Mouse (Mus musculus) liver, embryonic 13.5 days (tissue): ENCODE data around the gene Tns4. TPM values are rescaled to one million over a fixed set of nuclear protein-coding genes. Genes with fewer than 3 reads are reported as not detected.

Experiments
- ATAC-seq: fragments of 200-750 bp; cut with Nextera tagmentation; 2 replicates; pipeline ENCODE4 v1.8.0; 2017; ENCODE audit warnings: low read depth, mild to moderate bottlenecking, moderate number of reproducible peaks, moderate library complexity
- DNase-seq: peaks from one replicate; pipeline ENCODE4 v3.0.0; 2022
- H3K27ac ChIP-seq: fragments of 300-500 bp; sonication (generic); 2 replicates; pipeline ENCODE4 v1.5.1; 2015; ENCODE audit warnings: moderate library complexity, mild to moderate bottlenecking, inconsistent platforms
- H3K27me3 ChIP-seq: fragments of 300-500 bp; sonication (generic); 2 replicates; pipeline ENCODE4 v1.6.1; 2015; ENCODE audit warnings: mild to moderate bottlenecking, inconsistent platforms
- H3K36me3 ChIP-seq: fragments of 300-500 bp; sonication (generic); 2 replicates; pipeline ENCODE4 v1.6.1; 2015; ENCODE audit warnings: mild to moderate bottlenecking, inconsistent platforms
- H3K4me1 ChIP-seq: fragments of 300-500 bp; sonication (generic); replicated peaks from 2 replicates; pipeline ENCODE4 v1.6.1; 2015; ENCODE audit warnings: inconsistent platforms
- H3K4me2 ChIP-seq: fragments of 300-500 bp; sonication (generic); 2 replicates; pipeline ENCODE4 v1.6.1; 2015; ENCODE audit warnings: inconsistent platforms, mild to moderate bottlenecking, moderate library complexity
- H3K4me3 ChIP-seq: fragments of 300-500 bp; sonication (generic); replicated peaks from 2 replicates; pipeline ENCODE4 v1.5.1; 2015; ENCODE audit warnings: mild to moderate bottlenecking, inconsistent platforms
- H3K9ac ChIP-seq: fragments of 300-500 bp; sonication (generic); 2 replicates; pipeline ENCODE4 v1.6.1; 2015; ENCODE audit warnings: mild to moderate bottlenecking, inconsistent platforms
- H3K9me3 ChIP-seq: fragments of 300-500 bp; sonication (generic); replicated peaks from 2 replicates; pipeline ENCODE4 v1.6.1; 2016; ENCODE audit warnings: inconsistent platforms
- WGBS: fragments of 180-500 bp; shearing (Covaris S2); methylation state at CpG from one replicate; pipeline ENCODE4 v1.1.7; 2015; ENCODE audit not compliant: insufficient replicate concordance; 5-methylcytosine and 5-hydroxymethylcytosine counted together
- polyA plus RNA-seq: library from polyadenylated mRNA; unstranded; fragments of >200 nt; fragmentation: Nextera tagmentation; extraction: Ambion mirVana; gene quantifications from 2 replicates; pipeline ENCODE4 v1.2.1, GENCODE M21; 2015

The Tns4 gene
- polyA plus RNA-seq, 1 experiment from 2014 or later = 0.32 TPM

DNA sequence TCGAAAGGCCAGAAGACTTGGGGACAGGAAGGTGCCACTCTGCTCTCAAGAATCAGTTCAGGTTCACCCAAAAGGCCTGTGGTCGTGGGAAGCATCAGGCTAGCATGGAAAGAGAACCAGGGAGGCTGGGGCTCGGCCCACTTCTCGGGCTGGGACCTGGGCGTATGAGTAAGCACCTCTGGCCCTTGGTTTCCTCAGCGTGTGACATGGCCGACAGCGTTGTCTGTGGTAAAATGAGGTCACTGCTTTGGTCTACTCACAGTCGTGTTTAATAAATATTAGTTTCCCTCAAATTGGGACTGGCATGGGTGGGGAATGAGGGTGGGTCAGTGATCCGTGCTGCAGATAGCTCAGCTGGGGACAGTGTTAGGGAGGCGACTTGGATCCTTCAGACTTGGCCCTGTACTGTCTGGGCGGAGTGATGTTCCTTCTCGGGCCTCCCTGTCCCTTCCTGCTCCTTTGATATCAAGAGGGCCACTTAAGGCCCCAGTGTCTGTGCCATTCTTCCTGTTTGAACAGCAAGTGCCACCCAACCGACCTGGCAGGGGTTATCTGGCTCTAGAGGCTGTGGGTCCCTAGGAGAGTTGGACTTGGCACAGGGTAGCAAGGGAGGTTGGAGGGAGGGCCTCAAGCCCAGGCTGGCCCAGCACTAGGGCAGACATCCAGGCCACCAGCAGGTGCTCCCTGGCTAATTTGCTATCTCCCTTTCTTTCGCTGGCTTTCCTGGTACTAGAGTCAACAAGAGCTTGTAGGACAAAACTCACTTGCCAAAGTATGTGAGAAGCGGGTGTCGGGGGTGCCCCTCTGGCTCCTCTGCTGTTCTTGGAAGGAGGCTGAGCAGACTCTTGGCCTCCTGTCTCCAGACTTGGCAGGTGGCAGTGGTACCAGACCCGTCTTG lies 38.9 kb upstream of the Tns4 start:
- no peak overlapping the region for H3K4me3 ChIP-seq
- no peak for DNase-seq
- peaks cover 8% of the 10 kb centered on the region for H3K27me3 ChIP-seq
- H3K36me3 ChIP-seq = no peaks in the 10 kb centered on the region
- H3K4me2 ChIP-seq = no peak overlapping the region
- H3K4me1 ChIP-seq = peaks cover 43% of the 10 kb centered on the region
- H3K9ac ChIP-seq = no peak overlapping the region
- H3K27ac ChIP-seq = peak overlapping the region; percentile 41
- WGBS = 48% methylated on average over 18 of the region's 18 CpGs
- H3K9me3 ChIP-seq = no peaks in the 10 kb centered on the region
- no peak for ATAC-seq

GRCm38 (mm10) chr11:99126482-99127253 lies 37.6 kb upstream of the Tns4 start:
- H3K4me2 ChIP-seq = no peak overlapping the region
- peaks cover 1% of the 10 kb centered on the region; the same call in 1 of the 2 replicates for H3K27me3 ChIP-seq
- no peaks in the 10 kb centered on the region for H3K36me3 ChIP-seq
- peaks cover 35% of the 10 kb centered on the region for H3K4me1 ChIP-seq
- no peak overlapping the region for H3K9ac ChIP-seq
- ATAC-seq = peak; percentile 50; the same call in 1 of the 2 replicates
- H3K27ac ChIP-seq = peak overlapping the region; percentile 41
- DNase-seq = no peak
- no peaks in the 10 kb centered on the region for H3K9me3 ChIP-seq
- 8% methylated on average over 5 of the region's 5 CpGs for WGBS
- H3K4me3 ChIP-seq = no peak overlapping the region

- Histone ChIP-seq H3K4me1 (peaks cover 29% of the 10 kb centered on the region), H3K27ac (no peak overlapping the region), H3K27me3 (no peaks in the 10 kb centered on the region), H3K9me3 (no peaks in the 10 kb centered on the region), H3K4me3 (no peak overlapping the region), H3K4me2 (no peak overlapping the region), H3K9ac (no peak overlapping the region), H3K36me3 (no peaks in the 10 kb centered on the region)
- ATAC-seq = no peak
- WGBS = 51% methylated on average over 10 of the region's 10 CpGs
- no peak for DNase-seq
These were observed 35.5 kb upstream of the Tns4 start for GRCm38 (mm10) chr11:99124635-99125029.

DNA sequence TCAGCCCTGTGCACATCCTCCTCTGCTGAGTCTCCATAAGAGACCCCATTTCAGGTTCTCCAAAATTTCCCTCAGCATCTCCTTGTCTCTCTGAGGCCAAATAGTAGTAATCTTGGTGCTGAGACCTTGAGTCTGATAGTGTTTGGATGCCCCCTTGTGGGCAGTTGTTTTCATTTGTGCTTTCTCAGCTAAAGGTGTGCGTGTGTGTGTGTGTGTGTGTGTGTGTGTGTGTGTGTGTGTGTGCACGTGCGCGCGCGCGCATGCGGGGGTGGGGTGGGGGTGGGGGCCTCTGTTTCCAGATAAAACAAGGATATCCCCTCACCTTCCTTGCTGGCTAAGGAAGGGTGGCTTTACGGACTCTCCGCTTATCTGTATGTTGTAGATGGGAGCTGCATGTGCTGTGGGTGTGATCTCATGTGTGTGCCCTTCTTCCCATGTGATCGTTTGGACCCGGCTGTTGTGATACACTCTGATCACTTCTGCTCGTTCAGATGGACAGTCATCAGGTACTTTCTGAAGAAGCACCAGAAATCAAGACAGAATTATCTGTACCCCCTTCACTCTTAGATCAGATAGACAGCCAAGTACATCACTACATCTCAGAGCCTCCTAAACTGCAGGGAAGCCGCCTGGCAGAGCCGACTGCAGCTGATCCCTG lies 35.0 kb upstream of the Tns4 start:
- Histone ChIP-seq H3K36me3 (no peaks in the 10 kb centered on the region), H3K9me3 (no peaks in the 10 kb centered on the region), H3K4me2 (no peak overlapping the region), H3K4me3 (no peak overlapping the region), H3K27ac (no peak overlapping the region), H3K4me1 (peaks cover 29% of the 10 kb centered on the region), H3K27me3 (no peaks in the 10 kb centered on the region), H3K9ac (no peak overlapping the region)
- DNase-seq (no peak), ATAC-seq (no peak)
- 22% methylated on average over 15 of the region's 15 CpGs for WGBS

- Histone ChIP-seq H3K9ac (no peak overlapping the region), H3K9me3 (no peaks in the 10 kb centered on the region), H3K4me3 (no peak overlapping the region), H3K4me2 (no peak overlapping the region), H3K36me3 (no peaks in the 10 kb centered on the region), H3K4me1 (peaks cover 21% of the 10 kb centered on the region), H3K27me3 (no peaks in the 10 kb centered on the region), H3K27ac (no peak overlapping the region)
- WGBS = 70% methylated on average over 3 of the region's 3 CpGs
- DNase-seq (no peak), ATAC-seq (no peak)
These were observed 33.6 kb upstream of the Tns4 start for GRCm38 (mm10) chr11:99122703-99123102.

- H3K36me3 ChIP-seq = no peaks in the 10 kb centered on the region
- H3K27me3 ChIP-seq = no peaks in the 10 kb centered on the region
- no peak overlapping the region for H3K4me2 ChIP-seq
- H3K27ac ChIP-seq = no peak overlapping the region
- DNase-seq (no peak), ATAC-seq (no peak)
- H3K9ac ChIP-seq = no peak overlapping the region
- peaks cover 10% of the 10 kb centered on the region for H3K4me1 ChIP-seq
- no peaks in the 10 kb centered on the region for H3K9me3 ChIP-seq
- H3K4me3 ChIP-seq = no peak overlapping the region
- WGBS = 72% methylated on average over 14 of the region's 14 CpGs
These were observed 32.1 kb upstream of the Tns4 start for GRCm38 (mm10) chr11:99121218-99121631.

DNA sequence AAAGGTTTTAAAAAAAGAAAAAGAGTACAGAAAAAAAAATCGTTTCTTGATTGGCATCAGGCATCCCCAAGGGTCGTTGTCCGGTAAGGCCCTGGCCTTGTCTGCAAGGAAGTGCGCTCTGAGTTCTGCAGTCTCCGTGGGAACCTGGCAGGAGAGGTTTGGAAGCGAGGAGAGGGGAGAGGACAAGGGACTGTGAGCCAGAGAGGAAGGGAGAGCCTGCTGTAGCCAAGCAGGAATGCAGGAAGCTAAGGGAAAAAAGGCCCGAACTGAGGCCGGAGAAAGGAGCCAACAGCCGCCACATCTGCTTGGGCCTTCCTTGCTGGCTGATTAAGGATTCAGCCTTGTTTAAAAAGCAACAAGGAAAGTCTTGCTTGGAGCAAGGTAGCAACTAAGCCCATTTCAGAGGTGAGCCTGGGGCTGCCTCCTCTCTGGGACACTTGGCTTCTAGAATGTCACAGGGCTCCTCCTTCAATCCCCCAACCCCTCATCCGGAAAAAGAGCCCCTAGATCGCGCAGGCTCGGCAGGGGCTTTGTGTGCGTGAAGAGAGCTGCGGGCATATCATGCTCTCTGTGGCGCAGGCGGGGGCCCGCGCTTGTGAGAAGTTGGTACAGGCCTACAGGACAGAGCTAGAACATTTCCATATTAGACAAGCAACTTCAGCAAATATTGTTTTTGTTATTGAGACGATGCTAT lies 31.6 kb upstream of the Tns4 start:
- H3K9ac ChIP-seq = no peak overlapping the region
- no peaks in the 10 kb centered on the region for H3K27me3 ChIP-seq
- H3K4me2 ChIP-seq = no peak overlapping the region
- H3K27ac ChIP-seq = no peak overlapping the region
- H3K4me3 ChIP-seq = no peak overlapping the region
- no peaks in the 10 kb centered on the region for H3K9me3 ChIP-seq
- no peaks in the 10 kb centered on the region for H3K36me3 ChIP-seq
- ATAC-seq (no peak), DNase-seq (no peak)
- peaks cover 7% of the 10 kb centered on the region; the same call in 1 of the 2 replicates for H3K4me1 ChIP-seq
- WGBS = 58% methylated on average over 20 of the region's 20 CpGs

DNA sequence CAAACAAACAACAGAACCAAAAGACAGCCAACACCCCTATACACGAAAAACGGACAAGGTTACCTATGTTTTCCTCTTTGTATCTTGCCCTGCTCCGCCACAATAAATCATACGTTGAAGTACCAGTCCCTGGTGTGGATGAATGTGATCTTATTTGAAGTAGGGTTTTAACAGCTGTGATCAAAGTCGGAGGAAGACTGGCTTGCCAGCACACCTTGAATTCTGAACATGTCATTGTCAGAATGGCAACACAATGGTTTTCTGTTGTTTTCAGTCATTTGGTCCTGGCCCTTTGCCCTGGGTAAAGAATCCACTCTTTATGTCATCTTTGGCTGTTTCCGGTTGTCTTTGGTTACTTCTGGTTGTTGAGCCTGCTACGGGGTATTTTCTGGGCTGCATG lies 29.9 kb upstream of the Tns4 start:
- Histone ChIP-seq H3K4me2 (no peak overlapping the region), H3K4me1 (no peaks in the 10 kb centered on the region), H3K36me3 (no peaks in the 10 kb centered on the region), H3K27me3 (no peaks in the 10 kb centered on the region), H3K9ac (no peak overlapping the region), H3K4me3 (no peak overlapping the region), H3K9me3 (no peaks in the 10 kb centered on the region), H3K27ac (no peak overlapping the region)
- DNase-seq (no peak), ATAC-seq (no peak)
- 65% methylated on average over 7 of the region's 7 CpGs for WGBS

DNA sequence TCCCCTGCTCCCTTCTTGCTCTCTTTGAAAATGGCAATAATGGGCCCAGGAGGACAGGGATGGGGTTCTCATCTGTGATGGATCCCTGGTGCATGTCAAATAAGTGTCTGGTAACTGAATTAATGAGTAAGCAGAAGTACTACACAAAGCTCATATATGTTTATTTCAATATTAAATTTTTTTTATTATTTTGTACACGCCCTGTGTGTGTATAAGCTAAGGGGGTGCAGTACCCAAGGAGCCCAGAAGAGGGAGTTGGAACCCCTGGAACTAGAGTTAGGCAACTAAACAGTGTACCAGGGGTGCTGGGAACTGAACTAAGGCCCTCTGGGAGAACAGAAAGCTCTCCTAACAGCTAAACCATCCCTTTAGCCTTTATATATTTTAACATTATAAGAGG lies 29.3 kb upstream of the Tns4 start:
- no peaks in the 10 kb centered on the region for H3K27me3 ChIP-seq
- no peak overlapping the region for H3K9ac ChIP-seq
- no peaks in the 10 kb centered on the region for H3K36me3 ChIP-seq
- 63% methylated on average over 1 of the region's 1 CpGs for WGBS
- H3K9me3 ChIP-seq = no peaks in the 10 kb centered on the region
- H3K4me3 ChIP-seq = no peak overlapping the region
- no peak for DNase-seq
- H3K4me2 ChIP-seq = no peak overlapping the region
- ATAC-seq = no peak
- no peak overlapping the region for H3K27ac ChIP-seq
- H3K4me1 ChIP-seq = no peaks in the 10 kb centered on the region

GRCm38 (mm10) chr11:99117907-99118306 lies 28.8 kb upstream of the Tns4 start:
- Histone ChIP-seq H3K27ac (no peak overlapping the region), H3K27me3 (no peaks in the 10 kb centered on the region), H3K9ac (no peak overlapping the region), H3K4me2 (no peak overlapping the region), H3K9me3 (no peaks in the 10 kb centered on the region), H3K4me3 (no peak overlapping the region), H3K36me3 (no peaks in the 10 kb centered on the region), H3K4me1 (peaks cover 3% of the 10 kb centered on the region)
- WGBS = 72% methylated on average over 7 of the region's 7 CpGs
- no peak for DNase-seq
- no peak for ATAC-seq

DNA sequence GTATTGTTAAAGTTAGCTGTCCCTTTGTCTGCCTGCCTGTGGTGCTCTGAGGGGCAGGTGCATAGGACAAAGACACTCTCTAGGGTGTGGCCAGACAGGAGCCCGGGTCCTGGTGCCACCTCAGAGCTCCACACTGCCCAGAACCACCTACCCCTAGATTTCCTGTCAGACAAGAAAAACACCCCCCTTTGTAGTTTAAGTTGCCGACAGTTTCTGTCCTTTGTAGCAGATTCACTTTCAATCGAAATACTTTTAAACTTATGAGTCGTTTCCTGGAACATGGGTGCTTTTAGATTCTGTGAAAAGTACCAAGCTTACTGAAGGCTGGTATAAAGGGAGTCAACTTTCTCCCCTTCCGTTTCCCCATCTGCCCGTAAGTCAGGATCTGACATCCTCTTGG lies 26.8 kb upstream of the Tns4 start:
- Histone ChIP-seq H3K27me3 (no peaks in the 10 kb centered on the region), H3K4me3 (no peak overlapping the region), H3K4me2 (no peak overlapping the region), H3K9me3 (no peaks in the 10 kb centered on the region), H3K9ac (no peak overlapping the region), H3K36me3 (no peaks in the 10 kb centered on the region), H3K27ac (no peak overlapping the region), H3K4me1 (peaks cover 7% of the 10 kb centered on the region)
- DNase-seq = no peak
- no peak for ATAC-seq
- 55% methylated on average over 6 of the region's 6 CpGs for WGBS
